Mouse (Mus musculus): ENCODE measurements around the gene D630045J12Rik.

Gene D630045J12Rik

GRCm38 (mm10) chr6:38092539-38092938 lies 161.3 kb downstream of the D630045J12Rik start:
- no peak for DNase-seq (ENCODE audit: low spot score)

GRCm38 (mm10) chr6:38087242-38088026 lies 166.4 kb downstream of the D630045J12Rik start:
- no peak for DNase-seq (ENCODE audit: low spot score)

GRCm38 (mm10) chr6:38083204-38083603 lies 170.6 kb downstream of the D630045J12Rik start:
- DNase-seq (ENCODE audit: low spot score), result no peak

DNA sequence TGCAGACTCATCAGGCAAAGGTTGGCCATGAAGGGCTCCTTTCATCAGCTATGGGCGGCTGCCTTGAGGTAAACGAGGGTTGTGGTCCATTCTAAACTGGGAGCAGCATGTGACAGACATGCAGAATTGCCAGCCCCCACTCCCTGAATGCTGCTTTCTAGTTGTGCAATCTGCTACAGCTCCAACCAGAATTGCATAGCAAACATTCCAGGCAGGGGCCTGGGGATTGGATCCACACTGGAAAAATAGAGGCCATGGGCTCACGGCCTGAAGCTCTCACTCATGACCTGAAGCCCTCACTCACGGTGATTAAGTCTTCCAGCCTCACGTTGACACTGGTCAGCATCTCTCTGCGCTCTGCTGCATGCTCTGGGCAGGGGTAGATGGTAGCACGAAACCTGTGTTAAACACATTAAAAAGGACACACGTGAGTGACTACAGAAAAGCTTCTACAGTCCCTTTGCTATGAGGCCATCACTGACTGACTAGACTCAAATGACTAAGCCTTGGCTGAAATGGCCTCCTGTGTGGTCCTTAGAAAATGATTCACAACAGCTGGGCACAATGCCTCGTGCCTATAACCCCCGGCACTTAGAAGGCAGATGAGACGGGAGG lies 172.0 kb downstream of the D630045J12Rik start:
- no peak for DNase-seq (ENCODE audit: low spot score)

DNA sequence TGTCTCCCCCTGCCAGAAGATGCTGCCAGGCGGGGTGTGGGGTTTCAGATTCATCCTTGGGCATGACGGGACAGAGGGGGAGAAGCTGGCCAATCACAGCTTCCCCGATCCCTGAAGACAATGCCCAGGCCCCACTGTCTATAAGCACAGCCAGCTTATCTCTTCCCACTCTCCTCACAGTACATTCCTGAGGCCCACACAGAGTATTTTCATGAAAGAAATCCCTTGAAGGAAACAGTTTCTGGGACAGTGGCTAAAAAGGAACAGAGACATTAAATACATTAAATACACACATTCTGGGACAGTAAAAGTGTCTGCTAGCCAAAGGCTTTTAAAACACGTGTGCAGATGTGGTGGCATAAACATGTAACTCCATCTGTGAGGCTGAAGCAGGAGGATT lies 173.4 kb downstream of the D630045J12Rik start:
- DNase-seq (ENCODE audit: low spot score), result no peak

GRCm38 (mm10) chr6:38073592-38073991 lies 180.2 kb downstream of the D630045J12Rik start:
- no peak for DNase-seq (ENCODE audit: low spot score)
